Mouse (Mus musculus) small intestine, adult 2 months (tissue): ENCODE measurements at regions not wholly inside any gene's neighbourhood (a gene's known extent, or its start where the extent isn't known, plus 50 kb on each side); places are given as distances from the start of the nearest gene placed in this dataset.

Experiments
- CTCF ChIP-seq: fragments of 200-500 bp; IDR thresholded peaks from 2 replicates; pipeline ENCODE4 v1.5.1; 2012; ENCODE audit warnings: low read depth, mild to moderate bottlenecking, control low read depth, inconsistent platforms, low read length, moderate library complexity, mixed read lengths; ENCODE audit not compliant: insufficient replicate concordance, insufficient read length; ENCODE audit errors: extremely low read depth
- POLR2A ChIP-seq: fragments of 200-500 bp; IDR thresholded peaks from 2 replicates; pipeline ENCODE4 v1.6.1; 2012; ENCODE audit warnings: low read depth, mild to moderate bottlenecking, control low read depth, inconsistent platforms, low read length, moderate library complexity

GRCm38 (mm10) chr6:98651315-98651714, 308.8 kb upstream of the Gm765 start:
- TF ChIP-seq CTCF, result no peak
- TF ChIP-seq POLR2A, result no peak
